Mouse (Mus musculus): ENCODE measurements at regions not wholly inside any gene's neighbourhood (a gene's known extent, or its start where the extent isn't known, plus 50 kb on each side); places are given as distances from the start of the nearest gene placed in this dataset.

DNA sequence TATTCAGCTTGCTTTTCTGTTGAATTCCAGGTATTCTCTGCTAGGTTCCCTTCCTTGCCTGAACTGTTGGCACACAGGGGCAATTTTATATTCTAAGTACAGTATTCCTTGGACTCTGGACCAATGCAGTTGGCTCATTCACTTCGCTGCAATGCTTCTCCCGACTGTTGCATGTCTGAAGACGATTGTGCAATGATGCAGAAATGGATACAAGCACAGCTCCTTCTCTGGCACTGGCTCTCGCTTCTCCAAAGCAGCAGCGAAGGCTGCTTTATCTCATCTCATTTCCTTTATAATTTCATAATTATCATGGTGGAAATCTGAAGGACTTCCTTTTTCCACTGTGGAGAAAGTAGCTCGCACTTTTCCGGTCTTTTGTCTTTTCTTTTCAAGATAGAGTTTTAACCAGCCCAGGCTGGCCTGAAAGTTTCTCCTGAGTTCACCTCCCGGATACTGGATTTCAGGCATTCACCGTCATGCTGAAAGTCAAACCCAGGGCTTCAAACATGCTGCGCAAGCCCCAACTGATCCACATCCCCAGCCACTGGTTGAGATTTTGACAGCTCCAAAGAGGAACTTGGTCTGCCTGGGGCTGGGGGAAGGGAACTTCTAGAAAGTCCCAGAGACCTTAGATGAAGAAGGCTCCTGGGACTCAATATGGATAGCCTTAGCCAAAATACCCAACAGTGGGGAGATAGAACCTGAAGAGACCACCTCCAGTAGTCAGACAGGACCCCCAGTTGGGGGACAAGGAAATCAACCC lies 55.6 kb upstream of the Akirin2 start:
- Histone ChIP-seq H3K4me3 (replicated peaks) (no peak overlapping the region), H3K9ac (no peak overlapping the region), H3K4me1 (replicated peaks) (no peaks in the 10 kb centered on the region), H3K36me3 (no peaks in the 10 kb centered on the region), H3K4me2 (replicated peaks) (no peak overlapping the region), H3K27me3 (replicated peaks) (no peaks in the 10 kb centered on the region), H3K9me3 (no peaks in the 10 kb centered on the region), H3K27ac (no peak overlapping the region)
- 0 out of 2 replicates have a peak, but pooled peaks have one; percentile 25 for ATAC-seq
- 85% methylated on average over 10 of the region's 10 CpGs for WGBS

DNA sequence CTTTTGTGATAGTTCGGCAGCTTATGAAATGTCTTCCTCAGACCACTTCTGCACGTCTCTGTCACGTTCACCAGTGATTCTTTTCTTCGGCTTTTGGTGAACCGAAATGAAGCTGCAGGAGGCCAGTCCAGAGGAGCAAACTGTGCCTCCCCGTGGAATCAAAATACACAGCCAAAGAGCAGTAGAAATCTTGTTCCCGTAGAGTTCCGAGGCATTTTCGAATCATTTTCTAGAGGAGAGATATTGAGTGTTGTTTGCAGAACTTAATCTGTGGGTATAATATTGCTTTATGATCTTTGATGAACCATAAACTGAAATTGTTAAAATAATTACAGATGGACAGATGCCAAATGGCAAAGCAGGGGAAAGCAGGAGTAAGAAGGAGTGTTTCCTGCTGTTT lies 52.4 kb upstream of the Akirin2 start:
- Histone ChIP-seq H3K4me1 (replicated peaks) (no peaks in the 10 kb centered on the region), H3K9me3 (no peaks in the 10 kb centered on the region), H3K9ac (no peak overlapping the region), H3K27me3 (replicated peaks) (no peaks in the 10 kb centered on the region), H3K4me3 (replicated peaks) (no peak overlapping the region), H3K27ac (no peak overlapping the region), H3K4me2 (replicated peaks) (no peak overlapping the region), H3K36me3 (no peaks in the 10 kb centered on the region)
- WGBS = 85% methylated on average over 9 of the region's 9 CpGs
- no peak for ATAC-seq

DNA sequence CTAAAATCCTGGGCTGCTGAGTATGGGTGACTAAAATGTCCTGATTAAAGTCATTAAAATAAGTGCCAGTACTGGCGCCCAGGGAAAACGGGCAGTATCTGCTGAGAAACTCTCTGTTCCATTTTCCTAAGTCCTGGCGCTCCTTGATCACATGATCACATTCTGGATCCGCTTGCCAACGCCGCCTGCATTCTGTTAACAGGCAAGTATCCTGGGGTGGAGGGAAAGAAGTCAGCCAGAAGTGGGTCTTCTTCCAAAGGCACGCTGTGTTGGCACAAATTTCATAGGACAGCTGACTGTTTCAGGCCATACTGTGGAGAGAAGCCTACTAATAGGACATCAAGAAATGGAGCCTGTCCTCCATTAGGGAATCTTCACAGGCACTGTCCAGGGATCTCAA lies 52.0 kb upstream of the Akirin2 start:
- H3K4me2 ChIP-seq (replicated peaks) = no peak overlapping the region
- H3K27ac ChIP-seq = no peak overlapping the region
- H3K4me3 ChIP-seq (replicated peaks) = no peak overlapping the region
- no peaks in the 10 kb centered on the region for H3K27me3 ChIP-seq (replicated peaks)
- H3K9me3 ChIP-seq = no peaks in the 10 kb centered on the region
- H3K9ac ChIP-seq = no peak overlapping the region
- H3K4me1 ChIP-seq (replicated peaks) = no peaks in the 10 kb centered on the region
- H3K36me3 ChIP-seq = no peaks in the 10 kb centered on the region
- no peak for ATAC-seq
- WGBS = 92% methylated on average over 7 of the region's 7 CpGs

DNA sequence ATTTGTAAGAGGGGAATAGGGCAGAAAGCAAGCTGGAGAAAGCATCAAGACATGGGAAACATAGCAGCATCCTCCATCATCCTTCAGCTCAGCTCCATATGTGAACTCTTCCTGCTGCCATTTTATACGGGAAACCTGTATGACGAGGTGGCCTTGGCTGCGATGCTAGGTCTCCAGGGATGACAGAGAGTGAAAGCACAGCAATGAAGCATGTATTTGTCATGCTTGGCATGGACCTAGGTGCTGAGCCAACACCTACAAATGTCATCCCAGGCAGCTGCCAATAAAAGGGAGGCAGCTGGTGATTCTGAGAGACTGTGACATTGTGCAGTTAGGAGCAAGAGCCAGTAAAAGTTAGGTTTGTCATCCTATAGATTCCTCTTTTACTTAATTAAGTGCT lies 51.0 kb upstream of the Akirin2 start:
- WGBS = 98% methylated on average over 3 of the region's 3 CpGs
- no peaks in the 10 kb centered on the region for H3K27me3 ChIP-seq (replicated peaks)
- H3K9me3 ChIP-seq = no peaks in the 10 kb centered on the region
- no peak overlapping the region for H3K9ac ChIP-seq
- no peak overlapping the region for H3K27ac ChIP-seq
- ATAC-seq = no peak
- no peaks in the 10 kb centered on the region for H3K36me3 ChIP-seq
- H3K4me1 ChIP-seq (replicated peaks) = no peaks in the 10 kb centered on the region
- no peak overlapping the region for H3K4me3 ChIP-seq (replicated peaks)
- no peak overlapping the region for H3K4me2 ChIP-seq (replicated peaks)

All from intestine, embryonic 15.5 days (tissue).